Mouse (Mus musculus): ENCODE measurements at regions not wholly inside any gene's neighbourhood (a gene's known extent, or its start where the extent isn't known, plus 50 kb on each side); places are given as distances from the start of the nearest gene placed in this dataset.

DNA sequence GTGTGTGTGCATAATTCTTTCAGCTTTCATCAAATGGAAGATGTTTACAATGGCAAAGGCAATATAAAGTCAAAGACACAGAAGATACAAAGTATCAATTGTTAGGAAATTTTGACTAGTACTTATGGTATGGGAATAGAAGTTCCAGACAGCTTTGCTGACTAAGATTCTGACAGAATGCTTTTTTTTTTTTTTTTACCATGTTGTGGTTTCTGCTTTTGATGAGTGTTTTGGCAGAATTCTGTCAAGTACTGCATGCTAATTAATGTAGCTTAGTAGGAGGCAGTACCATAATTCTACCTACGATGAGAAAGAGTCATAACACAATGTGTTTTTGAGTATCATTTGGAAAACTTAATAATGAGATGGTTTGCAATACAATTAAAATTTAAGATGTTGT lies 215.3 kb upstream of the Tet2 start:
- WGBS, result 88% methylated on average over 1 of the region's 1 CpGs
- Histone ChIP-seq H3K27ac (no peak overlapping the region), H3K4me3 (no peak overlapping the region), H3K4me1 (replicated peaks) (peaks cover 8% of the 10 kb centered on the region), H3K27me3 (ENCODE audit: insufficient read depth, poor library complexity, severe bottlenecking) (no peaks in the 10 kb centered on the region), H3K36me3 (no peaks in the 10 kb centered on the region), H3K9me3 (no peaks in the 10 kb centered on the region)
- no peak for DNase-seq (ENCODE audit: low spot score)

DNA sequence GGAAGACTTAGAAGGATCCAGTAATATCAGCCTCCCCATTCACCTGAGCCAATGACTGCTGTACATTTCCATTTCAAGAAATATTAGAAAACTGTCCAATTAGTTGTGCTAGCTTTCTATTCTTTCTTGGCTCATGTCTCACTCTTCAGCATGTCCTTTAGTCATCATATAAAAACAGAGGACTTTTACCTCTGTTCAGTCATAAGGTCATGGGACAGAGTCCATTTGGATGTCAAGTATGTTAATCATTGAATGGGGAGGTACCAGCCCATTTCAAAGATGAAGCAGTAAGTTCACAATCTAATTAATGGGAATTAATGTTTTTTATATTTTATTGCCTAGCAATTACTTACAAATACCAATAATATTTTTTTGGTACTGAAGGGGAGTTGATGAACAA lies 218.8 kb upstream of the Tet2 start:
- no peaks in the 10 kb centered on the region for H3K27me3 ChIP-seq (ENCODE audit: insufficient read depth, poor library complexity, severe bottlenecking)
- DNase-seq (ENCODE audit: low spot score), result no peak
- no peaks in the 10 kb centered on the region for H3K36me3 ChIP-seq
- no peaks in the 10 kb centered on the region for H3K9me3 ChIP-seq
- no peak overlapping the region for H3K27ac ChIP-seq
- no peaks in the 10 kb centered on the region for H3K4me1 ChIP-seq (replicated peaks)
- no peak overlapping the region for H3K4me3 ChIP-seq

DNA sequence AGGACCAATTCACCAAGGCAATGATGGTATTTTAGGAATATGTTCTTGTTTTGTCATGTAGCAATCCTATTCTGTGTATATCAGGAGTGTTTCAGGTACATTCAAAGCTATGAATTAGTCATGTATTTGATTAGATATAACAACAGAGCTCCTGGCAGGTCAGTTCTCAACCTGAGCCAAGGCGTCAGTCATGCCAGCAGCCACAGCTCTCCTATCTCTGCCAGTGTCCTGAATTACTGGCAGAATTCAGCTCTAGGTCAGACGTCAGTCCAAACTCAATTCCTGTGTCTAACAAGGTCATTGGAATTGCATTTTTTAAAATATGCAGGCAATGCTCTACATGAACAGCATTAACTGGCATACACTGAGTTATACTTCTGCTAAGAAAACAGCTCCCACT lies 228.6 kb upstream of the Tet2 start:
- H3K27me3 ChIP-seq (ENCODE audit: insufficient read depth, poor library complexity, severe bottlenecking), result no peaks in the 10 kb centered on the region
- no peak for DNase-seq (ENCODE audit: low spot score)
- H3K4me3 ChIP-seq, result no peak overlapping the region
- no peaks in the 10 kb centered on the region for H3K4me1 ChIP-seq (replicated peaks)
- WGBS, result 84% methylated on average over 2 of the region's 2 CpGs
- H3K27ac ChIP-seq, result no peak overlapping the region
- no peaks in the 10 kb centered on the region for H3K36me3 ChIP-seq
- no peaks in the 10 kb centered on the region for H3K9me3 ChIP-seq

DNA sequence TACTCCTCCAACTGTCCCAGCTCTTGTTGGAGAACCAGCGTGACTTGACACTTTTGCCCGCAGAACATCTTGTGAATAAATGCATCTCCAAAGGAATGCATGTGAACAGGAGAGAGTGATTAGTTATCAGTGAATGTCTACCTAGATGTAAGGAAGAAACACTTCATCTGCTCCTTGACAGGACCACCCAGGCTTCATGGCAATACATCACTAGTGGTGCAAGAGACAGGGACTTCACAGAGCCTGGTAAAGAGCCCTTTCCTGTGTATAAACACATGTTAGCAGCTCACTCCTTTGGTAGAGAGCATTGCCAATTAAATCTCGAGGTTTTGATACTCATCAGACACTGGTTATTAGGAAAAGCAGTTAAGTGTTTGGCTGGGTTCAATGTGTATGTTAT lies 229.3 kb upstream of the Tet2 start:
- Histone ChIP-seq H3K4me1 (replicated peaks) (no peaks in the 10 kb centered on the region), H3K36me3 (no peaks in the 10 kb centered on the region), H3K9me3 (no peaks in the 10 kb centered on the region), H3K27me3 (ENCODE audit: insufficient read depth, poor library complexity, severe bottlenecking) (no peaks in the 10 kb centered on the region), H3K27ac (no peak overlapping the region), H3K4me3 (no peak overlapping the region)
- DNase-seq (ENCODE audit: low spot score), result no peak
- WGBS, result 80% methylated on average over 3 of the region's 3 CpGs

DNA sequence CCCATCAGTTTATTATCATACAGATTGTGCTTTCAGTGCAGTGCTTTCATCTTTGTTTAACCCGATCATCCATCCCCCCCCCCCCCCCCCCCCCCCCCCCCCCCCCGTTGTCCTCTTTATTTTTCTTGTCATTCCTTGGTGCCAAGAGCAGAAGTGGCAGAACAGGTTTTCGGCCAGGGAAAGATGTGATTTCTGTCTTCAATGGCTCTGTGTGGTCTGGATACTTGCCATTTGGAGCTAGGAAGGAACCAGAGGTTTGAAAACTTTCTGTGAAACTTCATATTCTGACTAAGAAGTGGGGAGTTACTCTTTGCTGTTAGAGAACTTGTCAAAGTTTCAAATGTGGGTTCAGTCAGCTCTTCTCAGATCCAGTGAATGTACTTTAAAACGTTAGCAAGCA lies 231.1 kb upstream of the Tet2 start:
- no peaks in the 10 kb centered on the region for H3K36me3 ChIP-seq
- DNase-seq (ENCODE audit: low spot score), result no peak
- no peak overlapping the region for H3K27ac ChIP-seq
- no peaks in the 10 kb centered on the region for H3K4me1 ChIP-seq (replicated peaks)
- no peaks in the 10 kb centered on the region for H3K27me3 ChIP-seq (ENCODE audit: insufficient read depth, poor library complexity, severe bottlenecking)
- H3K9me3 ChIP-seq, result no peaks in the 10 kb centered on the region
- H3K4me3 ChIP-seq, result no peak overlapping the region
- WGBS, result 27% methylated on average over 4 of the region's 4 CpGs

DNA sequence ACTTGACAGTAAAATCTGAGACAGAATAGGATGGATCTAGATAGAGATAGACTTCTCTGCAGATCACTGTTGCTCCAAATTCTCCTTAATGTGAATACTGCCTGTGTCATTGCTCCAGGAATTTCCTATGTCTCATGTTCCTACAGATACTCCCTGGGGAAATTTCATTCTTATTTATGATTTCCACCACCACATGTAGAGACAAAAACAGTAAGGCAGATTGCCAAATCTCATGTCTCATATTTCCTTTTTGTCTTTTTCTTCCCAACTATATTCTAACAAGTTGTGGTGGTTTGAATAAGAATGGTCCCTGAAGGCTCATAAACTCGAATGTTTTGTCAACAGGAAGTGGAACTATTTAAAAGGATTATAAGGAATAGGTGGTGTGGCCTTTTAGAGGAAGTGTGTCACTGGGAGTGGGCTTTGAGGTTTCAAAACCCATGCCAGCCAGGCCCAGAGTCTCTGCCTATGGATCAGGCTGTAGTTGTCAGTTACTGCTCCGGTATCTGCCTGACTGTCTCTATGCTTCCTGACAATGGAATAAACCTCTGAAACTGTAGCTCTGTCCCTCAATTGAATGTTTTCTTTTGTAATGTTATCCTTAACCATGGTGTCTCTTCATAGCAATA lies 234.3 kb upstream of the Tet2 start:
- Histone ChIP-seq H3K4me1 (replicated peaks) (no peaks in the 10 kb centered on the region), H3K27ac (no peak overlapping the region), H3K27me3 (ENCODE audit: insufficient read depth, poor library complexity, severe bottlenecking) (no peaks in the 10 kb centered on the region), H3K36me3 (no peaks in the 10 kb centered on the region), H3K4me3 (no peak overlapping the region), H3K9me3 (no peaks in the 10 kb centered on the region)
- no peak for DNase-seq (ENCODE audit: low spot score)
- WGBS, result 87% methylated on average over 2 of the region's 2 CpGs

DNA sequence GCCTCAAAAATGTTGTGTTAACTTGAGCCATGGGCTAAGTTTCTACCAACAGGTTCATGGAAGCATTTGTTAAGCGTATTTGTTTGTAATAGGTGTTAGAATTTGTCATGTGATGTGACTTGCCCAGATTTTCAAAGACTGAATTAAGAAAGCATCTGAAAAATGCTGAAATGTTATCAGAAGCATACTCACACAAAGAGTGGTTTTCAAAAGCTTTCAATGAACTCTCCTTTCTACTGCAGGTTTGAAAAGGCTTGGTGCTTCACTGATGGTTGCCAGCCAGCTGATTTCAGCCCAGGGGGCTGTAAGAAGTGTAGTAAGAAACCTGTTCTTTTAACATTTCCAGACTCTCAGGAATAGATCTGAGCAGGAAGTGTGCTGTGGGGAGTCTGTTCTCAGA lies 238.1 kb upstream of the Tet2 start:
- WGBS, result 94% methylated on average over 1 of the region's 1 CpGs
- Histone ChIP-seq H3K27ac (no peak overlapping the region), H3K36me3 (no peaks in the 10 kb centered on the region), H3K27me3 (ENCODE audit: insufficient read depth, poor library complexity, severe bottlenecking) (no peaks in the 10 kb centered on the region), H3K9me3 (no peaks in the 10 kb centered on the region), H3K4me3 (no peak overlapping the region), H3K4me1 (replicated peaks) (no peaks in the 10 kb centered on the region)
- DNase-seq (ENCODE audit: low spot score), result no peak

DNA sequence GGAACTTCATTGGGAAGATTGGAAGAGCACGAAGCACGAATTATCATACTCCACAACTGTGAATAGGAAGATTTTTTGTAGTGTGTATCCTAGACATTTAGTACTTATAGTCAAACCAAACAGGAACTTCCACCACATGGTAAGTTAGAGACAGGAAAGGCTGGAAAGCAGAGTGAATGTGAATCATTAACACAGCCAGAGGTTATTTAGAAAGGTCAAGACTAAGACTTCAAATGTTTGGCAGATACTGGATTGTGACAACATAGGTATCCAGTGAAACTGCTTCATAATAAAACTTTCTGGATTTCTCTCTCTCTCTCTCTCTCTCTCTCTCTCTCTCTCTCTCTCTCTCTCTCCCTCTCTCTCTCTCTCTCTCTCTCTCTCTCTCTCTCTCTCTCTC lies 246.4 kb upstream of the Tet2 start:
- no peak for DNase-seq (ENCODE audit: low spot score)
- H3K4me3 ChIP-seq, result no peak overlapping the region
- H3K4me1 ChIP-seq (replicated peaks), result no peaks in the 10 kb centered on the region
- no peaks in the 10 kb centered on the region for H3K9me3 ChIP-seq
- H3K36me3 ChIP-seq, result no peaks in the 10 kb centered on the region
- WGBS, result 85% methylated on average over 2 of the region's 2 CpGs
- no peaks in the 10 kb centered on the region for H3K27me3 ChIP-seq (ENCODE audit: insufficient read depth, poor library complexity, severe bottlenecking)
- H3K27ac ChIP-seq, result no peak overlapping the region

DNA sequence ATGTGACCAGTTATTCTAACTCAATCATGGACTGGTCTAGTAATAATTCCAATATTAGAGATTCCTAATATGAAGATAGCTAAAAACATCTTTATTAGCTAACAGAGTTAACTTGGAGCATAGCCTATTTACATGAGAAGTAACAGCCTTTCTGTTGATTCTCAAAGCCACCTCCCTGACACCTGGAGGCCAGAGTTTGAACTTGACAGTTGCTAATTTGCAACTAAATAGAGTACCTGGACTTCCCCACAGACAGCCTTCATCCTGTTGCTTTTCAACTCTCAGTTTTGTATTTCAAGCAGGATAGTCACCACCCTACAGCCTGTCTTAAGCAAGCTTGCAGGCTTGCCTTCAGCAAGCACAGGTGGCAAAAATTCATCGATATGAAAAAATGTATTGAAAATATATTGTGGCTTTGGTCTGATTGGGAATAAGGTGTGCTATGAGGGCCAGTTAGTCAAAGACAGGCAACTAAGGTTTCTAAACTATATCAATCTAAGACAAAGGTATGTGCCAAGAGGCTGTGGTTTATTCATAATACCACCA lies 264.1 kb upstream of the Tet2 start:
- no peaks in the 10 kb centered on the region for H3K9me3 ChIP-seq
- no peak for DNase-seq (ENCODE audit: low spot score)
- no peaks in the 10 kb centered on the region for H3K36me3 ChIP-seq
- H3K27ac ChIP-seq, result no peak overlapping the region
- H3K27me3 ChIP-seq (ENCODE audit: insufficient read depth, poor library complexity, severe bottlenecking), result no peaks in the 10 kb centered on the region
- H3K4me3 ChIP-seq, result no peak overlapping the region
- 87% methylated on average over 1 of the region's 1 CpGs for WGBS
- no peaks in the 10 kb centered on the region for H3K4me1 ChIP-seq (replicated peaks)

DNA sequence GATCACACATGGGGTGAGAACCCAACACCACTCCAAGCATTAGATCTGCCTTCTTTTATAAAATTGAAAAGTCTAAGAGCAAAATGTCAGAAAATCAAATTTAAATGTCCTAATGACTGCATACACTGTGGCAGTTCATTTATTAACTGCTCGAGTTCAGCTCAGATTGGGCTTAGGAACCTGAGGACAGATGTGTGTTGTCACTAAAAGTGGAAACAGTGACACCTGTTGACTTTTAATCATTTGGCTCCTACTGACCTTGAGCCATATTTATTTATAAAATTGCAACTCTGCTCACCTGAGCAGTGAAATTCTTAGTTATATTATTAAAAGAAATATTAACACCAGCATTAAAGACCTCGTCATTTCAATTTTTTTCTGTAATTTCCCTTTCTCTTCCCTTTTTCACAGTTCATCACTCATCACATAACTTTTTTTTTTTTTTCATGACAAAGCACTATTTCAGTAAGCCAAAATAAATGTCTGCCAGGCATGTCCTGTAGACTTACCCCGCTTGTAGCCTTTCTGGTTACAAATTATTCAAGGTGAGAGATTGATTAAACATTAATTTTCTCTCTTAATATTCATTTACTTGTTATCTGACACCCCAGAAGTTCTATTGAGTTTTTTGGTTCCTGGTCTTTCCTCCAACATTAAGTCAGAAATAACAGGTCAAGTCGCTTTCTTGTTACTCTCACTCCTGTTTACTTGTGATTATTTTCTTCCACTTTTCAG lies 274.2 kb upstream of the Tet2 start:
- no peaks in the 10 kb centered on the region for H3K4me1 ChIP-seq (replicated peaks)
- 85% methylated on average over 4 of the region's 4 CpGs for WGBS
- H3K4me3 ChIP-seq, result no peak overlapping the region
- H3K27me3 ChIP-seq (ENCODE audit: insufficient read depth, poor library complexity, severe bottlenecking), result no peaks in the 10 kb centered on the region
- H3K27ac ChIP-seq, result no peak overlapping the region
- H3K9me3 ChIP-seq, result no peaks in the 10 kb centered on the region
- H3K36me3 ChIP-seq, result no peaks in the 10 kb centered on the region
- DNase-seq (ENCODE audit: low spot score), result no peak

DNA sequence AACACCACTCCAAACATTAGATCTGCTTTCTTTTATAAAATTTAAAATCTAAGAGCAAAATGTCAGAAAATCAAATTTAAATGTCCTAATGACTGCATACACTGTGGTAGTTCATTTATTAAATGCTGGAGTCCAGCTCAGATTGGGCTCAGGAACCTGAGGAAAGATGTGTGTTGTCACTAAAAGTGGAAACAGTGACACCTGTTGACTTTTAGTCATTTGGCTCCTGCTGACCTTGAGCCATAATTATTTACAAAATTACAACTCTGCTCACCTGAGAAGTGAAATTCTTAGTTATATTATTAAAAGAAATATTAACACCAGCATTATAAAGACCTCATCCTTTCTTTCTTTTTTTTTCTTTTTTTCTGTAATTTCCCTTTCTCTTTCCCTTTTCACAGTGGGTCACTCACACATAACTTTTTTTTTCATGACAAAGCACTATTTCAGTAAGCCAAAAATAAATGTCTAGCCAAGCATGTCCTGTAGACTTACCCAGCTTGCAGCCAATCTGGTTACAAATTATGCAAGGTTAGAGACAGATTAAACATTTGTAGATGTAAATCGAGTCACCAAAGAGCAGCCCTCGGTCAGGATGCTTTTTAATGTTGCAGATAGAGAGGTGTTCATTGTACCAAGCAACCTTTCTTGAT lies 288.9 kb upstream of the Tet2 start:
- no peaks in the 10 kb centered on the region for H3K9me3 ChIP-seq
- H3K27ac ChIP-seq, result no peak overlapping the region
- H3K4me3 ChIP-seq, result no peak overlapping the region
- 86% methylated on average over 2 of the region's 2 CpGs for WGBS
- H3K36me3 ChIP-seq, result no peaks in the 10 kb centered on the region
- DNase-seq (ENCODE audit: low spot score), result no peak
- H3K4me1 ChIP-seq (replicated peaks), result no peaks in the 10 kb centered on the region
- no peaks in the 10 kb centered on the region for H3K27me3 ChIP-seq (ENCODE audit: insufficient read depth, poor library complexity, severe bottlenecking)

DNA sequence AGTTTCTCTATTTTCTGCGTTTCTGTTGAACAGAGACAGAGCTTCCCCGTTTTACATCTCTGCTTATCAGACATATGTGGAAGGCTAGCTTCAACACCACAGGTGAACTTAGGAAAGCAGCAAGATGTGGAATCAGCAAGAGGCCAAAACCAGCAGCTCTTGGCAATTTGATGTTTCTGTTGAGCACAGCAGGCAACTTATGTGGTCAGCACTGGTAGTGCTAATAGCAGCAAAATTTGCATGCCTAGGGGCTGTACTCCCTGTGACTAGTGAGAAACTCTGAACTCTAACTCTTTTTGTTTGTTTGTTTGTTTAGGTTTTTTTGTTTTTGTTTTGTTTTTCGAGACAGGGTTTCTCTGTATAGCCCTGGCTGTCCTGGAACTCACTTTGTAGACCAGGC lies 289.5 kb upstream of the Tet2 start:
- WGBS, result 77% methylated on average over 3 of the region's 3 CpGs
- H3K4me1 ChIP-seq (replicated peaks), result no peaks in the 10 kb centered on the region
- H3K9me3 ChIP-seq, result no peaks in the 10 kb centered on the region
- DNase-seq (ENCODE audit: low spot score), result no peak
- H3K4me3 ChIP-seq, result no peak overlapping the region
- no peak overlapping the region for H3K27ac ChIP-seq
- H3K27me3 ChIP-seq (ENCODE audit: insufficient read depth, poor library complexity, severe bottlenecking), result no peaks in the 10 kb centered on the region
- no peaks in the 10 kb centered on the region for H3K36me3 ChIP-seq

DNA sequence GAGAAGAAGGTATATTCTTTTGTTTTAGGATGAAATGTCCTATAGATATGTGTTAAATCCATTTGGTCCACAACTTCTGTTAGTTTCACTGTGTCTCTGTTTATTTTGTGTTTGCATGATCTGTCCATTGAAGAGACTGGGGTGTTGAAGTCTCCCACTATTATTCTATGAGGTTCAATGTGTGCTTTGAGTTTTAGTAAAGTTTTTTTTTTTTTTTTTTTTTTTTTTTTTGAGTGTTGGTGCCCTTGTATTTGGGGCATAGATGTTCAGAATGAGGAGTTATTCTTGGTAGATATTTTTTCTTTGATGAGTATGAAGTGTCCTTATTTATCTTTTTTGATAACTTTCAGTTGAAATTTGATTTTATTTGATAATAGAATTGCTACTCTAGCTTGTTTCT lies 301.4 kb upstream of the Tet2 start:
- H3K36me3 ChIP-seq, result no peaks in the 10 kb centered on the region
- no peaks in the 10 kb centered on the region for H3K9me3 ChIP-seq
- H3K27ac ChIP-seq, result no peak overlapping the region
- DNase-seq (ENCODE audit: low spot score), result no peak
- H3K27me3 ChIP-seq (ENCODE audit: insufficient read depth, poor library complexity, severe bottlenecking), result no peaks in the 10 kb centered on the region
- H3K4me3 ChIP-seq, result no peak overlapping the region
- no peaks in the 10 kb centered on the region for H3K4me1 ChIP-seq (replicated peaks)

Data from hindbrain, embryonic 10.5 days (tissue).